Mouse (Mus musculus) thymus, adult 2 months (tissue): ENCODE results near the gene Ahr.

Experiments
- CTCF ChIP-seq: fragments of 200-500 bp; IDR thresholded peaks from 2 replicates; pipeline ENCODE4 v1.5.1; 2012; ENCODE audit warnings: mild to moderate bottlenecking, control low read depth, low read length, moderate library complexity, borderline replicate concordance; ENCODE audit not compliant: control insufficient read depth, poor library complexity, insufficient read depth; ENCODE audit errors: extremely low read depth
- POLR2A ChIP-seq: fragments of 200-500 bp; IDR thresholded peaks from 2 replicates; pipeline ENCODE4 v1.6.1; 2012; ENCODE audit warnings: mild to moderate bottlenecking, low read length, control low read depth, moderate library complexity; ENCODE audit not compliant: control insufficient read depth, poor library complexity, insufficient read depth; ENCODE audit errors: extremely low read depth

DNA sequence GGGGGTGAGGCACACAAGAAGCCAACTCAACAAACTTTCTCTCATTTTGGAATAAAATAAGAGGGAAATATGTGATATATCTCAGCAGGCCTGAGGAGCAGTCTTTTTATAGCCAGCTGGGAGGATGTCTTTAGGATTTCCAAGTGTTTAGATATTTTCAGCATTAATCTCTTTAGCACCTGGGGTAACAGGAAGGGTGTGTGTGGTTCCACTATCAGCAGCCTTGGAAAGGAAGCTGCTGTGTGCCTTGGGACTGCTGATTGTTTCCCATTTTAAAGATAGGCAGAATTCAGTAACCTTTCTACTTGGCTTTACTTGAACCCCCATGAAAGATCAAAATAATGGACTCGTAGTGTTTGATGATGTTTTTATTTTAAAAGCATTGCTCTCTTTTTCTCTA, 71.4 kb downstream of the Ahr start:
- TF ChIP-seq CTCF (no peak), POLR2A (no peak)
